Mouse (Mus musculus): Measurements from ENCODE around the gene Cabcoco1. TPM values are rescaled to one million over a fixed set of nuclear protein-coding genes. Genes with fewer than 3 reads are reported as not detected.
A peak's percentile ranks its signal among the peaks of the same experiment; 100 is the strongest.

Cabcoco1 gene
- polyA plus RNA-seq, 1 experiment: 59.1 TPM

DNA sequence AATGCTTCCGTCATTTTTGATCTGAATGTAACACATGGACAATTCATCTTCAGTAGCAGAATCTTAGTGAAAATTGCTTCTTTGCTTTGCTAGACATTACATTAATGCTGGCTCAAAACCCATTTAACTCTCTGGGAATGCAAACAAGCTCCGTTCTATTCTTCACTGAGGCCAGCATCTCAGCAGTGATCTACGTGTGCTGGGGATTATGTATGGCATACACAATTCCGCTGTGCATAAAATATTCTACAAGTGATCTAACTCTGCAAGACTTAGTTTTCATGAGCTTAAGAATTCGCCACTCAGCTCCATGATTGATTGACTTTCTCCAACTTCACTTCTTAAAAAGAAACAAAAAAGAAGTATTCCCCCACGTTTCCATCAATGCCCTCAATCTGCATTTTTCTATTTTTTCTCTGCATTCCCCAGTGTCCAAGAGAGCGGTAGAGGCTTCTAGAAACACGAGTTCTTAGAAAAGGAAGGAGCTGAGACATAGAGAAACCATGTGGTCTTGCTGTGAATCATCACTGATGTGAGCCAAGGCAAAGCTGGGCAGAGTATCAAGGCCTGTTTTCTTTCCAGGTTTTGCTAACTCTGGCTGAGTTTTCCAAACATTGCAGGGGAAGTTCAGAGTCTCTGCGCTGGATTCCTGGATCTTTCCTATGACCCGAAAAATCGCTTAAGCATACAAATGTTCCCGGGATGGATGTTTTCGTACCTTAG, 16.6 kb upstream of the Cabcoco1 start:
- TF ChIP-seq CTCF (IDR thresholded peaks at IDR 0.05; ENCODE audit: control insufficient read depth, insufficient read depth, insufficient replicate concordance, low read depth, low read length) (no peak), POLR2A (IDR thresholded peaks at IDR 0.05; ENCODE audit: control insufficient read depth, low read depth, low read length) (no peak)
- Histone ChIP-seq H3K4me1 (ENCODE audit: control insufficient read depth, insufficient read depth, low read length) (no peaks in the 10 kb centered on the region), H3K27ac (ENCODE audit: control insufficient read depth, insufficient read depth, low read depth, low read length) (no peak overlapping the region), H3K36me3 (ENCODE audit: control insufficient read depth, insufficient read depth, low read length) (no peaks in the 10 kb centered on the region), H3K27me3 (ENCODE audit: control insufficient read depth, insufficient read depth, low read length) (no peaks in the 10 kb centered on the region), H3K4me3 (ENCODE audit: control insufficient read depth, low read depth, low read length) (no peak overlapping the region)

DNA sequence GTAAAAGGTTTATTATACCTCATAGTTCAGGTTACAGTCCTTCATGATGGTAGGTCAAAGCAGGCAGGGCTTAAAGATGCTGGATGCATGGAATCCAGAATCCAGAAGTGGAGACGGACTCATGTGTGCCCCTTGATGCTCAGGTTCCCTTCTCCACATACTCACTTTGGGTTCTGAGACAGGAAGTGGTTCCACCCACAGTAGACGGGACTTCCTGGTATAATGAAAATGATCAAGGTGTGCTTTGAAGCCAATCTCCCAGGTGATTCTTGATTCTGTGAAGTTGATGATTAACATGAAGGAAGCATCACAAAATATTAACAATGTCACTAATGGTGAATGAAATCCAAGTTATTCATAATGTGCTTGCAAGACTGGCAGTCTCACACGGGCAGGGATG, 12.0 kb upstream of the Cabcoco1 start:
- Histone ChIP-seq H3K4me3 (ENCODE audit: control insufficient read depth, low read depth, low read length) (no peak overlapping the region), H3K27ac (ENCODE audit: control insufficient read depth, insufficient read depth, low read depth, low read length) (no peak overlapping the region), H3K36me3 (ENCODE audit: control insufficient read depth, insufficient read depth, low read length) (no peaks in the 10 kb centered on the region), H3K4me1 (ENCODE audit: control insufficient read depth, insufficient read depth, low read length) (no peaks in the 10 kb centered on the region), H3K27me3 (ENCODE audit: control insufficient read depth, insufficient read depth, low read length) (no peaks in the 10 kb centered on the region)
- TF ChIP-seq POLR2A (IDR thresholded peaks at IDR 0.05; ENCODE audit: control insufficient read depth, low read depth, low read length): no peak
- TF ChIP-seq CTCF (IDR thresholded peaks at IDR 0.05; ENCODE audit: control insufficient read depth, insufficient read depth, insufficient replicate concordance, low read depth, low read length): no peak

DNA sequence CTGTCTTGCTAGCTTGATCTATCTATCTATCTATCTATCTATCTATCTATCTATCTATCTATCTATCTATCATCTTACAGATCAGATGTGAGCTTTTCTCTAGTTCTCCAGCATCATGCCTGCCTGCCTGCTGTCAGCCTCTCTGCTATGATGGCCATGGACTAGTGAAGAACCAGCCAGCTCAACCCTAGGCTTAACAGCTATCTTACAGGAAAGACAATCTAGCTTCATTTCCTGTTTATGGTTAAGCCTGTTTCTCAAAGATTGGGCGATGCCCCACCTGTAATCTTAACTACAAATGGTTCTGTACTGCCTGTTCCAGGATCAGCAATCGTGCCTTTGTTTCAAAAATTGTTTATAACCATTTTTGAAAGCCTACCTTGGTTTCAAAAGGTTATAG, 10.9 kb upstream of the Cabcoco1 start:
- Histone ChIP-seq H3K27me3 (ENCODE audit: control insufficient read depth, insufficient read depth, low read length) (no peaks in the 10 kb centered on the region), H3K4me1 (ENCODE audit: control insufficient read depth, insufficient read depth, low read length) (no peaks in the 10 kb centered on the region), H3K36me3 (ENCODE audit: control insufficient read depth, insufficient read depth, low read length) (no peaks in the 10 kb centered on the region), H3K27ac (ENCODE audit: control insufficient read depth, insufficient read depth, low read depth, low read length) (no peak overlapping the region), H3K4me3 (ENCODE audit: control insufficient read depth, low read depth, low read length) (no peak overlapping the region)
- TF ChIP-seq POLR2A (IDR thresholded peaks at IDR 0.05; ENCODE audit: control insufficient read depth, low read depth, low read length): no peak
- TF ChIP-seq CTCF (IDR thresholded peaks at IDR 0.05; ENCODE audit: control insufficient read depth, insufficient read depth, insufficient replicate concordance, low read depth, low read length): no peak

DNA sequence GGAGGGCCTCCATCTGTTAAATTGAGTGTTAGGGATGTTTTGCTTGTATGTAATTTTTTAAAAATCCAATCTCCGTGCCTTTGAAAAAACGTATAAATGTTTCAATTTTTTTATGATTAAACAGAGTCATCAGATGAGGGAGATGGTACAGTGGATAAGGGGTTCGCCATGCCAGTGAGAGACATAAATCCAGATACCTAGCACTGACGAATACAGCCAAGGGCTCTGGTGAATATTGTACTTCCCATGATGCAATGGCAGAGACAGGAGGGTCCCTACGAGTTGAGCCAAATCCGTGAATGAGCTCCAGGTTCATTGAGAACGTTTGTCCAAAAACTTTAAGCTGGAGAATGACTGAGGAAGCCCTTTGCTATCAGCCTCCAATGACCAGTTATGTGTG, 9.6 kb upstream of the Cabcoco1 start:
- H3K27me3 ChIP-seq (ENCODE audit: control insufficient read depth, insufficient read depth, low read length): no peaks in the 10 kb centered on the region
- H3K36me3 ChIP-seq (ENCODE audit: control insufficient read depth, insufficient read depth, low read length): no peaks in the 10 kb centered on the region
- H3K4me3 ChIP-seq (ENCODE audit: control insufficient read depth, low read depth, low read length): no peak overlapping the region
- TF ChIP-seq CTCF (IDR thresholded peaks at IDR 0.05; ENCODE audit: control insufficient read depth, insufficient read depth, insufficient replicate concordance, low read depth, low read length) (no peak), POLR2A (IDR thresholded peaks at IDR 0.05; ENCODE audit: control insufficient read depth, low read depth, low read length) (no peak)
- H3K4me1 ChIP-seq (ENCODE audit: control insufficient read depth, insufficient read depth, low read length): no peaks in the 10 kb centered on the region
- no peak overlapping the region for H3K27ac ChIP-seq (ENCODE audit: control insufficient read depth, insufficient read depth, low read depth, low read length)

DNA sequence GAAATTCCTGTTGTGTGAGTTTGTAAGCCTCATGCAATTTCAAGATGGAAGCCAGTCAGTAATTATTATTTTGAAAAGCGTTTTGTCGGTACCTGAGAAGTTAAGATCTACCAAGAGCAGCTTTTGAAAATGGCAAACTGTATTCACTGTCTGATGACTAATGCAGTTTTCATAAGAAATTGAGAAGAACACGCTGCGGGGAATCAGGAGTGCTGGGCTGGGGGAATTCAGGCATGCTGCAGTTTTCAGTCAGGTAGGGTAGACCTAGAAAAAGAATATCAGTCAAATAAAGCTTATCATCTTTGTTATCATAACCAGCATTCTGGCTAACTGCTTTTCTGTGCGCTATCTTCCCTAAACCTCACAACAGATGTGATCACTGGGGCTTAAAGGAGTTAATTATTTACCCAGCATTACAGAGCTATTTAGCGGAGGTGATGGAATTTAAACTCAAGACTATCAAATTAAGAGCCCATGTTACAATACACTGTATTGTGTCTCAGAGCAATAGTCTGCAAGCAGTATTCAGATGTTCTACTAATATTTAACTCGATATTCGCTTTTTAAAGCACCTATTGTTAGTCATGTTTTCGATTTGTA, 9.1 kb upstream of the Cabcoco1 start:
- no peaks in the 10 kb centered on the region for H3K4me1 ChIP-seq (ENCODE audit: control insufficient read depth, insufficient read depth, low read length)
- TF ChIP-seq POLR2A (IDR thresholded peaks at IDR 0.05; ENCODE audit: control insufficient read depth, low read depth, low read length) (no peak), CTCF (IDR thresholded peaks at IDR 0.05; ENCODE audit: control insufficient read depth, insufficient read depth, insufficient replicate concordance, low read depth, low read length) (no peak)
- no peaks in the 10 kb centered on the region for H3K27me3 ChIP-seq (ENCODE audit: control insufficient read depth, insufficient read depth, low read length)
- no peak overlapping the region for H3K4me3 ChIP-seq (ENCODE audit: control insufficient read depth, low read depth, low read length)
- H3K27ac ChIP-seq (ENCODE audit: control insufficient read depth, insufficient read depth, low read depth, low read length): no peak overlapping the region
- H3K36me3 ChIP-seq (ENCODE audit: control insufficient read depth, insufficient read depth, low read length): no peaks in the 10 kb centered on the region

DNA sequence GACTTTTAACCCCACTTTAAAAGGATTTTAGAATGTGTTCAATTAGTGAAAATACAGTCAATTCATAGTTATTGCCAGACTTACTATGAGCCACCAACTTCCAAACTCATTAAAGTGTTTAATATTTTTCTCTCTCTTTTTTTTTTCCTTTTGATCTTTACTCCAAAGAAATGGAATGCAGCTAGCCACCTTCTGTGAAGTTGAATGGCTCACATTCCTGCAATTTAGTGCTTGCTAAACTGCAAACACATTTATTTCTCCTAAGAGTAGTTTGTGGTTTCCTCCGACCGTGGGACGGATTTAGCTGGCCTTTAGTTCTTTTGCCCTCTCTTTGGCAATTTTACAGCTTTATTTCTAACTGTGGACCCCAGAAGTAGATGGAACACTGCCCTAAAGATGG, 1.4 kb upstream of the Cabcoco1 start:
- peaks cover 9% of the 10 kb centered on the region for H3K4me1 ChIP-seq (ENCODE audit: control insufficient read depth, insufficient read depth, low read length)
- TF ChIP-seq POLR2A (IDR thresholded peaks at IDR 0.05; ENCODE audit: control insufficient read depth, low read depth, low read length): no peak
- no peak for TF ChIP-seq CTCF (IDR thresholded peaks at IDR 0.05; ENCODE audit: control insufficient read depth, insufficient read depth, insufficient replicate concordance, low read depth, low read length)
- no peak overlapping the region for H3K4me3 ChIP-seq (ENCODE audit: control insufficient read depth, low read depth, low read length)
- H3K27me3 ChIP-seq (ENCODE audit: control insufficient read depth, insufficient read depth, low read length): no peaks in the 10 kb centered on the region
- H3K27ac ChIP-seq (ENCODE audit: control insufficient read depth, insufficient read depth, low read depth, low read length): no peak overlapping the region
- no peaks in the 10 kb centered on the region; the same call in 1 of the 2 replicates for H3K36me3 ChIP-seq (ENCODE audit: control insufficient read depth, insufficient read depth, low read length)

DNA sequence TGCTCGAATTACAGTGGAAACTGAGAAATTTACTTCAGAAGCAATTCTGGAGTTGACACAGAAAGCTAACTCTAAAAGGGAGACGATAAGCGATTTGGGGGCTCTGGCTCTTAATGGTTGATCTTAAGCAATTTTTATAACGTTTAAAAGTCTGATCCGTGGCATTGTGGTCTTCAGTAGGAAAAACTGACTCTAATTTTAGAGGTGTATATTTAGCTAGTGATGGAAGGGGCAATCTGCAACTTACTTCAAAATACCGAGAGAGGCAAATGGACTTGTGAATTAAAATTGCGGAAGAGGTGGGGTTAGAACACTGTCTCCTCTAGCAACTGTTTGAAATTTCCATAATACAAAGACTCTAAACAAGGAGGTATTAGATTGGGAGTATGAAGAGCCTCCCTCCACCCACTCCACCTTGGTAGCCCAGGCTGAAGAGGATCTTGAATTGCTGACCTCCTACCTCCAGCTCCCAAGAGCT, 286 bp upstream of the Cabcoco1 start:
- Histone ChIP-seq H3K27ac (ENCODE audit: control insufficient read depth, insufficient read depth, low read depth, low read length) (peak overlapping the region; percentile 94), H3K4me3 (ENCODE audit: control insufficient read depth, low read depth, low read length) (peak overlapping the region; percentile 94)
- TF ChIP-seq CTCF (IDR thresholded peaks at IDR 0.05; ENCODE audit: control insufficient read depth, insufficient read depth, insufficient replicate concordance, low read depth, low read length) (no peak), POLR2A (IDR thresholded peaks at IDR 0.05; ENCODE audit: control insufficient read depth, low read depth, low read length) (no peak)

More for the DNA sequence above, 286 bp upstream of the Cabcoco1 start:
- H3K27me3 ChIP-seq (ENCODE audit: control insufficient read depth, insufficient read depth, low read length): no peaks in the 10 kb centered on the region
- H3K36me3 ChIP-seq (ENCODE audit: control insufficient read depth, insufficient read depth, low read length): no peaks in the 10 kb centered on the region; the same call in 1 of the 2 replicates
- peaks cover 9% of the 10 kb centered on the region for H3K4me1 ChIP-seq (ENCODE audit: control insufficient read depth, insufficient read depth, low read length)
